Mouse (Mus musculus): ENCODE data around the gene Dnmt3a.

GRCm38 (mm10) chr12:3884892-3885493 is 79.2 kb downstream of the Dnmt3a start:
- TF ChIP-seq CTCF (IDR thresholded peaks at IDR 0.05; ENCODE audit: control insufficient read depth, insufficient read depth, insufficient replicate concordance, low read depth, low read length): no peak
- no peak for TF ChIP-seq POLR2A (IDR thresholded peaks at IDR 0.05; ENCODE audit: control insufficient read depth, low read depth, low read length)

All from testis, adult 2 months (tissue).